Mouse (Mus musculus) embryonic facial prominence, embryonic 10.5 days (tissue): ENCODE measurements around the gene Faap24. TPM values are rescaled to one million over a fixed set of nuclear protein-coding genes. Genes with fewer than 3 reads are reported as not detected.

Experiments used
- DNase-seq: peaks from one replicate; pipeline ENCODE4 v3.0.0-alpha.2; 2017; ENCODE audit warnings: low spot score
- H3K27ac ChIP-seq: fragments of 300-500 bp; sonication (generic); replicated peaks from 2 replicates; pipeline ENCODE4 v1.5.1; 2016; ENCODE audit warnings: mild to moderate bottlenecking
- H3K27me3 ChIP-seq: fragments of 300-500 bp; sonication (generic); replicated peaks from 2 replicates; pipeline ENCODE4 v1.6.1; 2016; ENCODE audit warnings: low read depth, mild to moderate bottlenecking; ENCODE audit not compliant: poor library complexity, severe bottlenecking
- H3K36me3 ChIP-seq: fragments of 300-500 bp; sonication (generic); replicated peaks from 2 replicates; pipeline ENCODE4 v1.6.1; 2016; ENCODE audit warnings: mild to moderate bottlenecking, moderate library complexity
- H3K4me1 ChIP-seq: fragments of 300-500 bp; sonication (generic); 2 replicates; pipeline ENCODE4 v1.6.1; 2016
- H3K4me3 ChIP-seq: fragments of 300-500 bp; sonication (generic); 2 replicates; pipeline ENCODE4 v1.5.1; 2016; ENCODE audit warnings: mild to moderate bottlenecking, moderate library complexity
- H3K9me3 ChIP-seq: fragments of 300-500 bp; sonication (generic); 2 replicates; pipeline ENCODE4 v1.6.1; 2016; ENCODE audit warnings: mild to moderate bottlenecking
- WGBS: fragments of 180-500 bp; shearing (Covaris S2); methylation state at CpG from one replicate; pipeline ENCODE4 v1.1.7; 2016; 5-methylcytosine and 5-hydroxymethylcytosine counted together
- polyA plus RNA-seq: library from polyadenylated mRNA; unstranded; fragments of >200 nt; fragmentation: Nextera tagmentation; extraction: Ambion mirVana; gene quantifications from 2 replicates; pipeline ENCODE4 v1.2.1, GENCODE M21; 2016

Faap24 gene
- polyA plus RNA-seq, 1 experiment from 2014 or later: 17.6 TPM

GRCm38 (mm10) chr7:35382706-35383353 lies 13.8 kb downstream of the Faap24 start:
- no peaks in the 10 kb centered on the region for H3K9me3 ChIP-seq

GRCm38 (mm10) chr7:35381861-35382260 lies 14.8 kb downstream of the Faap24 start:
- peak overlapping the region; percentile 2; the same call in 1 of the 2 replicates for H3K4me3 ChIP-seq
- no peak overlapping the region for H3K27ac ChIP-seq
- H3K36me3 ChIP-seq: no peaks in the 10 kb centered on the region; the same call in 1 of the 2 replicates
- WGBS: 33% methylated on average over 16 of the region's 16 CpGs
- no peaks in the 10 kb centered on the region for H3K27me3 ChIP-seq
- no peaks in the 10 kb centered on the region for H3K9me3 ChIP-seq
- DNase-seq: no peak
- H3K4me1 ChIP-seq: peaks cover 16% of the 10 kb centered on the region; the same call in 1 of the 2 replicates

More at GRCm38 (mm10) chr7:35382706-35383353, 13.8 kb downstream of the Faap24 start:
- H3K27ac ChIP-seq: no peak overlapping the region
- no peak overlapping the region for H3K4me3 ChIP-seq
- no peaks in the 10 kb centered on the region for H3K27me3 ChIP-seq
- peaks cover 16% of the 10 kb centered on the region; the same call in 1 of the 2 replicates for H3K4me1 ChIP-seq
- 57% methylated on average over 2 of the region's 2 CpGs for WGBS
- no peak for DNase-seq
- no peaks in the 10 kb centered on the region; the same call in 1 of the 2 replicates for H3K36me3 ChIP-seq

GRCm38 (mm10) chr7:35380351-35380750 lies 16.3 kb downstream of the Faap24 start:
- Histone ChIP-seq H3K4me3 (no peak overlapping the region), H3K27me3 (no peaks in the 10 kb centered on the region), H3K4me1 (peaks cover 16% of the 10 kb centered on the region; the same call in 1 of the 2 replicates), H3K36me3 (no peaks in the 10 kb centered on the region), H3K9me3 (no peaks in the 10 kb centered on the region), H3K27ac (no peak overlapping the region)
- 91% methylated on average over 8 of the region's 8 CpGs for WGBS
- no peak for DNase-seq

GRCm38 (mm10) chr7:35379492-35380119 lies 17.0 kb downstream of the Faap24 start:
- no peaks in the 10 kb centered on the region for H3K27me3 ChIP-seq
- H3K4me3 ChIP-seq: peak overlapping the region; percentile 18; the same call in 1 of the 2 replicates
- WGBS: 48% methylated on average over 16 of the region's 16 CpGs
- H3K27ac ChIP-seq: no peak overlapping the region
- H3K36me3 ChIP-seq: no peaks in the 10 kb centered on the region
- DNase-seq: no peak
- H3K4me1 ChIP-seq: peaks cover 16% of the 10 kb centered on the region; the same call in 1 of the 2 replicates
- H3K9me3 ChIP-seq: no peaks in the 10 kb centered on the region

GRCm38 (mm10) chr7:35376623-35377022 lies 20.0 kb downstream of the Faap24 start:
- Histone ChIP-seq H3K27ac (no peak overlapping the region), H3K36me3 (no peaks in the 10 kb centered on the region), H3K27me3 (no peaks in the 10 kb centered on the region), H3K4me3 (no peak overlapping the region), H3K9me3 (no peaks in the 10 kb centered on the region), H3K4me1 (peaks cover 15% of the 10 kb centered on the region)
- 92% methylated on average over 9 of the region's 9 CpGs for WGBS
- no peak for DNase-seq

- Histone ChIP-seq H3K27ac (no peak overlapping the region), H3K27me3 (no peaks in the 10 kb centered on the region), H3K36me3 (0 out of 2 replicates have a peak, but pooled peaks cover 3% of the 10 kb centered on the region), H3K4me3 (no peak overlapping the region), H3K4me1 (peaks cover 15% of the 10 kb centered on the region), H3K9me3 (no peaks in the 10 kb centered on the region)
- WGBS: 82% methylated on average over 7 of the region's 7 CpGs
- DNase-seq: no peak
These were observed 22.4 kb downstream of the Faap24 start for GRCm38 (mm10) chr7:35374265-35374664.

- H3K4me3 ChIP-seq: no peak overlapping the region
- no peak overlapping the region for H3K27ac ChIP-seq
- H3K9me3 ChIP-seq: 0 out of 2 replicates have a peak, but pooled peaks cover 4% of the 10 kb centered on the region
- 74% methylated on average over 16 of the region's 16 CpGs for WGBS
- DNase-seq: no peak
- 0 out of 2 replicates have a peak, but pooled peaks cover 3% of the 10 kb centered on the region for H3K36me3 ChIP-seq
- peaks cover 14% of the 10 kb centered on the region; the same call in 1 of the 2 replicates for H3K4me1 ChIP-seq
- no peaks in the 10 kb centered on the region for H3K27me3 ChIP-seq
These were observed 23.3 kb downstream of the Faap24 start for GRCm38 (mm10) chr7:35373146-35373989.

- no peak overlapping the region for H3K27ac ChIP-seq
- H3K36me3 ChIP-seq: 0 out of 2 replicates have a peak, but pooled peaks cover 6% of the 10 kb centered on the region
- H3K4me3 ChIP-seq: no peak overlapping the region
- peaks cover 14% of the 10 kb centered on the region; the same call in 1 of the 2 replicates for H3K4me1 ChIP-seq
- no peak for DNase-seq
- 94% methylated on average over 14 of the region's 14 CpGs for WGBS
- no peaks in the 10 kb centered on the region for H3K27me3 ChIP-seq
- 0 out of 2 replicates have a peak, but pooled peaks cover 4% of the 10 kb centered on the region for H3K9me3 ChIP-seq
These were observed 24.1 kb downstream of the Faap24 start for GRCm38 (mm10) chr7:35372483-35373017.

GRCm38 (mm10) chr7:35371096-35371495 lies 25.5 kb downstream of the Faap24 start:
- DNase-seq: no peak
- H3K9me3 ChIP-seq: peaks cover 4% of the 10 kb centered on the region; the same call in 1 of the 2 replicates
- H3K4me1 ChIP-seq: peaks cover 14% of the 10 kb centered on the region; the same call in 1 of the 2 replicates
- H3K4me3 ChIP-seq: no peak overlapping the region
- 0 out of 2 replicates have a peak overlapping the region, but pooled peaks have one; percentile 65 for H3K27ac ChIP-seq
- WGBS: 37% methylated on average over 14 of the region's 14 CpGs
- H3K36me3 ChIP-seq: peaks cover 10% of the 10 kb centered on the region; the same call in 1 of the 2 replicates
- H3K27me3 ChIP-seq: no peaks in the 10 kb centered on the region

- no peak overlapping the region for H3K4me3 ChIP-seq
- no peak overlapping the region for H3K27ac ChIP-seq
- peaks cover 7% of the 10 kb centered on the region; the same call in 1 of the 2 replicates for H3K36me3 ChIP-seq
- WGBS: 63% methylated on average over 12 of the region's 12 CpGs
- H3K4me1 ChIP-seq: peaks cover 27% of the 10 kb centered on the region
- peaks cover 4% of the 10 kb centered on the region; the same call in 1 of the 2 replicates for H3K9me3 ChIP-seq
- peak; percentile 29 for DNase-seq
- H3K27me3 ChIP-seq: no peaks in the 10 kb centered on the region
These were observed 31.3 kb downstream of the Faap24 start for GRCm38 (mm10) chr7:35365161-35365910.

GRCm38 (mm10) chr7:35362868-35363267 lies 33.8 kb downstream of the Faap24 start:
- Histone ChIP-seq H3K27ac (peak overlapping the region; percentile 44), H3K9me3 (no peaks in the 10 kb centered on the region; the same call in 1 of the 2 replicates), H3K27me3 (no peaks in the 10 kb centered on the region), H3K36me3 (peaks cover 4% of the 10 kb centered on the region; the same call in 1 of the 2 replicates), H3K4me1 (peaks cover 27% of the 10 kb centered on the region), H3K4me3 (no peak overlapping the region)
- peak; percentile 41 for DNase-seq
- 59% methylated on average over 5 of the region's 5 CpGs for WGBS
